In the genomic region with DNA sequence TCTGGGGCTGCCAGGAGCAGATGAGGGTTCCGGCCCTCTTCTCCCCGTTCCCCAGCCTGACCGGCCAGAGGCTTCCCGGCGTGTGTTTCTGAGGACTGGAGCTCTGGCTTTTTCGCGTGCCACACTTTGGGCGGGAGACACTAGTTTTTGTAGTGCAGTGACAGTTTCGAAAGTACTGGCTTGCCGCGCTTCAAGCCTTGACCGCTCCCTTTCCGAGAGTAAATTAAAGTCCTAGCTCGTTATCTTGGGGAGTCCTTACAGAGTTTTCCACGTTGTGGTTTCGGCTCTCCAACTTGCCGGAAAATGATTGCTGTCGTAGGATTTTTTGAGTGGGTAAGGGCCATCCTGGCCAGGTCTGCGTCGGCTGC, we compare ENCODE assay signal across 8 mouse cellular contexts. TPM values are rescaled to one million over a fixed set of nuclear protein-coding genes. Genes with fewer than 3 reads are reported as not detected.
A peak's percentile ranks its signal among the peaks of the same experiment; 100 is the strongest.
DNase-seq lines count a peak whose midpoint lies in the region; ATAC-seq lines count a peak whose summit lies in the region.

No protein-coding gene starts in this region.

- H3K36me3 ChIP-seq in kidney, embryonic 15.5 days = no peaks in the 10 kb centered on the region
- no peaks in the 10 kb centered on the region for H3K36me3 ChIP-seq in hindbrain, embryonic 14.5 days (replicated peaks; ENCODE audit: control insufficient read depth, insufficient read depth)
- no peaks in the 10 kb centered on the region for H3K36me3 ChIP-seq in midbrain, embryonic 13.5 days

- peak overlapping the region; percentile 86 for H3K4me2 ChIP-seq in kidney, embryonic 15.5 days
- H3K4me2 ChIP-seq in hindbrain, embryonic 14.5 days (replicated peaks) = peak overlapping the region; percentile 97
- peak overlapping the region; percentile 97 for H3K4me2 ChIP-seq in midbrain, embryonic 13.5 days (replicated peaks)

- ATAC-seq in kidney, embryonic 15.5 days (replicated peaks; ENCODE audit: low FRiP score) = no peak
- ATAC-seq in hindbrain, embryonic 14.5 days (ENCODE audit: low FRiP score) = no peak; the same call in 1 of the 2 replicates
- peak; percentile 16 for ATAC-seq in midbrain, embryonic 13.5 days

- no peaks in the 10 kb centered on the region for H3K27me3 ChIP-seq in kidney, embryonic 15.5 days
- H3K27me3 ChIP-seq in hindbrain, embryonic 14.5 days (ENCODE audit: control insufficient read depth, insufficient read depth, low read length) = no peaks in the 10 kb centered on the region
- H3K27me3 ChIP-seq in midbrain, embryonic 13.5 days = no peaks in the 10 kb centered on the region

- no peak for DNase-seq in kidney, postnatal 36 days
- DNase-seq in c-Kit-positive CD71-negative TER-119-negative erythroid progenitor cells, embryonic 14.5 days (ENCODE audit: low read depth) = peak; percentile 32
- DNase-seq in hindbrain, embryonic 14.5 days (ENCODE audit: low spot score) = no peak
- DNase-seq in spleen, postnatal 4 days (ENCODE audit: low spot score in 2 of 2) = no peak
- DNase-seq in embryo, embryonic 10 days (ENCODE audit: low spot score) = no peak
- no peak for DNase-seq in layer of hippocampus, adult 11-12 months (ENCODE audit: low spot score)

- no peaks in the 10 kb centered on the region for H3K9me3 ChIP-seq in kidney, embryonic 15.5 days (replicated peaks)
- no peaks in the 10 kb centered on the region for H3K9me3 ChIP-seq in hindbrain, embryonic 14.5 days (ENCODE audit: control insufficient read depth, low read length)
- H3K9me3 ChIP-seq in midbrain, embryonic 13.5 days = no peaks in the 10 kb centered on the region

- H3K9ac ChIP-seq in kidney, embryonic 15.5 days = peak overlapping the region; percentile 100
- peak overlapping the region; percentile 99 for H3K9ac ChIP-seq in hindbrain, embryonic 14.5 days
- H3K9ac ChIP-seq in midbrain, embryonic 13.5 days (replicated peaks) = peak overlapping the region; percentile 100

- peak overlapping the region; percentile 99 for H3K27ac ChIP-seq in kidney, embryonic 15.5 days
- H3K27ac ChIP-seq in hindbrain, embryonic 14.5 days = peak overlapping the region; percentile 99
- H3K27ac ChIP-seq in midbrain, embryonic 13.5 days = peak overlapping the region; percentile 100

- under 1% methylated on average over 20 of the region's 20 CpGs for WGBS in kidney, embryonic 15.5 days
- under 1% methylated on average over 20 of the region's 20 CpGs for WGBS in hindbrain, embryonic 14.5 days
- WGBS in midbrain, embryonic 13.5 days = under 1% methylated on average over 20 of the region's 20 CpGs

- H3K4me1 ChIP-seq in kidney, embryonic 15.5 days = peaks cover 45% of the 10 kb centered on the region
- H3K4me1 ChIP-seq in hindbrain, embryonic 14.5 days (replicated peaks; ENCODE audit: control insufficient read depth, insufficient read depth, low read length) = peaks cover 44% of the 10 kb centered on the region
- peaks cover 49% of the 10 kb centered on the region for H3K4me1 ChIP-seq in midbrain, embryonic 13.5 days (replicated peaks)

- H3K4me3 ChIP-seq in kidney, embryonic 15.5 days (replicated peaks) = peak overlapping the region; percentile 98
- H3K4me3 ChIP-seq in hindbrain, embryonic 14.5 days (replicated peaks; ENCODE audit: low read length) = peak overlapping the region; percentile 96
- peak overlapping the region; percentile 95 for H3K4me3 ChIP-seq in midbrain, embryonic 13.5 days (replicated peaks)

RNA-seq across cellular contexts. Expression of a gene that starts 0.7 kb away (rescaled TPM):
- 110 and 114 TPM in 2 replicates for polyA plus RNA-seq in kidney, embryonic 15.5 days (2015; fragmentation: Nextera tagmentation; extraction: Ambion mirVana)
- 87.0 and 94.2 TPM in 2 replicates for polyA plus RNA-seq in hindbrain, embryonic 14.5 days (2014; fragmentation: Nextera tagmentation; extraction: Ambion mirVana)
- 134 and 140 TPM in 2 replicates for polyA plus RNA-seq in midbrain, embryonic 13.5 days (2015; fragmentation: Nextera tagmentation; extraction: Ambion mirVana)

RNA-seq across cellular contexts. Expression of a gene that starts 30.9 kb away (rescaled TPM):
- 45.8 and 47.4 TPM in 2 replicates for polyA plus RNA-seq in kidney, embryonic 15.5 days (2015; fragmentation: Nextera tagmentation; extraction: Ambion mirVana)
- polyA plus RNA-seq in hindbrain, embryonic 14.5 days (2014; fragmentation: Nextera tagmentation; extraction: Ambion mirVana) = 29.2 and 32.6 TPM in 2 replicates
- 38.0 and 38.3 TPM in 2 replicates for polyA plus RNA-seq in midbrain, embryonic 13.5 days (2015; fragmentation: Nextera tagmentation; extraction: Ambion mirVana)

RNA-seq across cellular contexts. Expression of a gene that starts 36.1 kb away (rescaled TPM):
- 30.3 TPM in 2 replicates for polyA plus RNA-seq in kidney, embryonic 15.5 days (2015; fragmentation: Nextera tagmentation; extraction: Ambion mirVana)
- 19.8 and 20.0 TPM in 2 replicates for polyA plus RNA-seq in hindbrain, embryonic 14.5 days (2014; fragmentation: Nextera tagmentation; extraction: Ambion mirVana)
- polyA plus RNA-seq in midbrain, embryonic 13.5 days (2015; fragmentation: Nextera tagmentation; extraction: Ambion mirVana) = 17.2 and 18.9 TPM in 2 replicates

RNA-seq across cellular contexts. Expression of a gene that starts 47.4 kb away (rescaled TPM):
- 1.1 and 1.3 TPM in 2 replicates for polyA plus RNA-seq in kidney, embryonic 15.5 days (2015; fragmentation: Nextera tagmentation; extraction: Ambion mirVana)
- 0.19 and 0.20 TPM in 2 replicates for polyA plus RNA-seq in hindbrain, embryonic 14.5 days (2014; fragmentation: Nextera tagmentation; extraction: Ambion mirVana)
- polyA plus RNA-seq in midbrain, embryonic 13.5 days (2015; fragmentation: Nextera tagmentation; extraction: Ambion mirVana) = not detected in 2 replicates
